Mouse (Mus musculus): Measurements from ENCODE around the gene Derl3.
A peak's percentile ranks its signal among the peaks of the same experiment; 100 is the strongest.
"Not testable (repeated sequence)": the region's sequence is repeated elsewhere in the genome, so short reads cannot be mapped to it uniquely, and the experiment has no call there.

Gene Derl3

DNA sequence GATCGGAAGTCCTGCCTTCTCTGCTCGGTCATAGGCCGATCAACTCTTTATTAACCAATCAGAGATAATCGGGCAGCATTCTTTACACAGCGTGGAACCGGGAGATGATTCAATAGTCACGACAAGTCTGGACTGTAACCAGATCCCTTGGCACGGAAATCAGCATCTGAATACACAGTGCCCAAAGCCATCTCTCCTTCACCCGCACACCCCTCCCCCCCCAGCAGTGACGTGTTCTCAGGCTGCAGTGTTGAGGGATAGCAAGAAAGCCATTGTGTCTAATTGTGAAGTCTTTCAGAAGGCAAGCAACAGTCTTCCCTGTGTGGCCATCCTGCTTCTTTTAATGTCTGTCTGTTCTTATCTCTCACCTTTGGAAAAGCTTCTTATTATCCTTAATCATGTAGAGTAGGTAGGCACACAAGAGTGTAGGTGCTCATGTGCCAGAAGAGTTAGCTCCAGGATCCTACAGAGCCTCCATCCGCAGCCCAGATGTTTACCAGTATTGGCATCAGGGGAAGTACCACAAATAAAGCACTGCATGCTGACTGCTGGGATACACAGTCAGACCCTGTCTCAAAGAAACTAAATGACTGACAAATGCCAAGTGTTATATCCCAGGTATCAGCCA lies 20.2 kb upstream of the Derl3 start:
- DNase-seq (ENCODE audit: extremely low spot score), result peak; percentile 89

DNA sequence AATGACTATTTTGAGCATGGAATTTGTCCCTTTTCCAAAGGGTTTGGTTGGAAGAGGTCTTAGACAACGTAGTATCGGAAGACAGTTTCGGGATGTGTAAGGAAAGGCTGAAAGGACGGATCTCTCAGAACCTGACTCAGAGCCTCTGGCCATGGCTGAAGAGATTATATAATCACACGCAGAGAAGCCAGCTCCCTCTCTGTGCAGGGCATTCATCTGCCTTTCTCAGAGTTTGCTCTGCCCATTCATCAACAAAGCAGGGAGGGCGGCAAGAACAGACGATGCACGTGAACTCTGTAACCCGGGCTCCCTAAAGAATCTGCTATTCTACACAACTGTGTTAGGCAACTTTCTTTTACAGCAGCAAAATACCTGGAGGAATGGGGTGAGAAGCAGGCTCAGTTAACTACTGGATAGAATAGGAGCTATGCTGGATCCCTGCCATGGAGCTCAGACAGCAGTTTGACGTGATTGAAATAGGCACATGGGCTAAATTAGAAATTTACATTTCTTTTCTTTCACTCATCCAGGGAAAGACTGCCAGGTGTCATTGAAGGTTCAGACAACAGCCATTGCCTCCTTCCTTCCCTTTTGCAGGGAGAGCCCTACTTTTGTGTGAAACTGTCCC lies 19.6 kb upstream of the Derl3 start:
- no peak for DNase-seq (ENCODE audit: extremely low spot score)

DNA sequence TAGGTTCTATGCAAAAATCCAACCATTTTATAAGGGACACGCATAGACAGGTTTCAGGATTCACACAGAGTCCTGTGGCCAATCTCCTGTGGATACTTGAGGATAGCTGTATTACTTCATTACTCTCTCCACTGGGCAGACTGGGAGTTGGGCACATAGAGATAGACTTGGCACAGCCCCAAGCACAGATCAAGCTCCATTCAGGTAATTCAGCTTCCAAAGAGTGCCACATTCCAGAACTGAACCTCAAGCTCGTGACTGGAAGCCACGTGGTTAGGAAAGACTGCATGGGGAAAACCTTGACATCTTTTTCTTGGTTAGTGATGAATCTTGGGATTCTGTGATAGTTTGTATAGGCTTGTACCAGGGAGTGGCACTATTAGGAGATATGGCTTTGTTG lies 14.4 kb upstream of the Derl3 start:
- no peak for DNase-seq (ENCODE audit: extremely low spot score)

DNA sequence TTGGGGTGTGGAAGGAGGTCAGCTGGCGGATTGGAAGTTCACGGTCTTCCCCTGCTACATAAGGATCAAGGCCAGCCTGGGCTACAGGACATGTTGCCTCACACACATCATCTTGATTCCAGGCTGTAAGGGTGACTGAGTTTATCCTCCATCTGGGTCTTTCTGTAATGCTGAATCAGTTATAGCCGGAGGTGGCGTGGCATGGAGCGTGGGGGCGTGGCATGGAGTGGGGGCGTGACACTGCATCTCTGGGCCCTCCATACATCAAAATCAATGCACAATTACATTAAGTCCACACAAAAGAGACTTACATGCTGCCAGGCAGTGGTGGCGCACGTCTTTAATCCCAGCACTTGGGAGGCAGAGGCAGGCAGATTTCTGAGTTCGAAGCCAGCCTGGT lies 12.9 kb upstream of the Derl3 start:
- DNase-seq (ENCODE audit: extremely low spot score), result no peak

DNA sequence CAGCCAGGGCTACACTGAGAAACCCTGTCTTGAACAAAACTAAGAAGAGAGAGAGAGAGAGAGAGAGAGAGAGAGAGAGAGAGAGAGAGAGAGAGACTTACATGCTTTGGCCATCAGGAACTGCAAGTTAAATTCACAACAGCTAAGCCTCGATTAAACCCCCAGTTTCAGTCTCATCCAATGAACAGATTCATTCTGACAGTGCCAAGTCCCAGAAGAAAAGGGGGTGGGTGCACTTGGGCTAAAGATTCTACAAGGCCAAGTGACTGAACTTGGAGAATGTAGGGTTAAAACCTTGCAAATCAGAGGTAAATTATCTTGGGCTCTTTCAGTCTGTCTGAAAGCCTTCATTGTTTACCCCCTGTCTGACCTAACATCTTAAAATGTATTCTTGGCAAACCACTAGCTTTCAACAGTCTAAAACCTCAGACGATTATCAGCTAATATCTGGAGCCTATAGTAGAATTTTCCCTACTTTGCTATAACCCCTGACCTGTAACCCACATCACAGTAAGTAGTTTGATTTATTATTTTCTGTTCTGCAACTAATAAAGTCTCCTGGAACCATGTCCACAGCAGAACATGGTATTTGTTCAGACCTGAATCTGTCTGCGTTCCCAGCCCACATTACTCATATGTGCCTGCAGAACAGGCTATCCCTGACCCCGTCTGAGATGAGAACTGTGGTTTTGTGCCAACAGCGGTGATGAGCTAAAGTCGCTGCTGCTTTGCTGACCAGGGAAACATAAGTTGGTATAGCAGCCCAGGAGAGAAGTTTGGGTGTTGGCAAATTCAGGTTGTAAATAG lies 12.2 kb upstream of the Derl3 start:
- DNase-seq (ENCODE audit: extremely low spot score), result no peak

DNA sequence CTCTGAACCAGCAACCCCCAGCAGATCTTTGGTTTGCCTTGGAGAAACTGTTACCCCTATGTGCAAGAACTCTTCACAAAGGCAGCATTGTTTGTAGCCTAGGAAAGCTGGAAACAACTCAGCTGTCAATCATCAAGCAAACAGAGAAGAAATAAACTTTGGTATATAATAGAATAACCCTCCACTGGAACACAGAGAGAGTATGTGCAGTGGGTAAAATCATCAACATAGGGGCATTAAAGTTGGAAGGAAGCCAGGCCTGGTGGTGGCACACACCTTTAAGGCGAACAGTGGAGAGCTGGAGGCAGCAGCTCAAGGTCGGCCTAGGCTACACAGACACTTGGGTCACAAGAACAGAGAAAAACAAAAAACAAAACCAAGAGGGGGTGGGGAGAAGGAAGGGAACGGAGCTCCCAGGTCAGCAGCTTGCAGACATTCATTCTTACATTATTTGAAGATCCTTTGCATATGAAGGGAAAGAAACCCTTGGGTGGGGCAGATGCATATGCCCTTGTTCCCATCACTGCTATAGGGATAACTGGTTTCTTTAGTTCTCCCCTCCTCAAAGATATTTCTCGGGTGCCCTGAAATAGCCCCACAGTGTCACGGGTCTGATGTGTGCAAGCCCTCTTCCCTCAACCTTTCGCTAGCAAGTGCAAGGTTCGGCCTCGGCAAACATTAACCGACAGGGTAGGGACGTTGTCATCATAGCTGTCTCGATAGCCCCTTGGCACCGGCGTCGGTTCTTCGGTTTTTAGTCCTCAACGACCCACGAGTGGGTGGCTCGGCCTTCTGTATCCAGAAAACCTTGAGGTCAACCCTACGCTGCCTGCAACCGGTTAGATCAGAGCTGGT lies 11.4 kb upstream of the Derl3 start:
- DNase-seq (ENCODE audit: extremely low spot score), result no peak

DNA sequence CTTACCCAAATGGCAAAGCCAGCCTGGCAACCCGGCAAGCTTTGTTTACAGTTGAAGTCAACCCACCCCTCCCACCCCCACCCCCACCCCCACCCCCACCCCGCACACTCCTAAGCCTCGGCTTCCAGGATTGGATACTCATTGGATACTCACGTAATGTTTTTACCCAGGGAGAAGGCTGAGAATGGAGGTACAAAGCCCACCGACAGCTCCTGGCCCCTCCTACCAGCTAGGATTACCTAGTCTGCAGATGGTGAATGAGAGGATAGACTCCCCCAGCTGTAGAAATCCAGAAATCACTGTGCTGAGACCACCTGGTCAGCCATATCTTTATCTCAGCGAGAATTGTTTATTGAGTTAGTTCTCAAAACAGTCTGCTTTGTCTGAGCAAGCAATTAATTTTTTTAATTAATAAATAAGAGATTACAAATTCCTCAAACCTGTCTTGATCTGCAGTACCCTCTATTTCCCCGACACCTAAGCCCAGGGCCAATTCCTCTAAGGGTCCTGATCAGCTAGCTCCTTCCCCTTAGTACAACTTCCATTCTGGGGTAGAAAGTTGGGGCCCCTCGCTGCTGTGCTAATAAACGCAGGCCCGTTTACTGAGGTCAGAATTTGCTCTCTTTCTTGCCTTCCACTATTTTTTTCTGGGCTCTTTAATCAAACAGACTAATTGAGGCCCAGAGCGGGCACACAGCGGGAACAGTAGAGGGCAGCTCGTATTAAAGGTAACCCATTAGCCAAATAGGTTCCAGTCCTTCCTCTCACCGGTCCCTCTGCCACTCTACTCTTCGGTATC lies 10.6 kb upstream of the Derl3 start:
- no peak for DNase-seq (ENCODE audit: extremely low spot score)

DNA sequence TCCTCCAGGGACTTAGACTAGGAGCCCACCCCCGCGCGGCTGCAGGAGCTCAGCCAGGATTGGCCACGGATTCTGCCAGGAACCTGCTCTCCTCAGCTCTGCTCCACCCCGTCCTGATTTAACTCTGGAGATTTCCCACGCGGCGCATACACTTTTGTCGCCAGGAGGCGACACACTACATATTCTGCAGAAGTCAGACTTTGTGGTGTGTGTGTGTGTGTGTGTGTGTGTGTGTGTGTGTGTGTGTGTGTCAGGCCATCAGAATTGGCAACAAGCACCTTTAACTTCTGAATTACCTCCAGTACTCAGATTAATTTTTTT lies 10.0 kb upstream of the Derl3 start:
- peak; percentile 80 for DNase-seq (ENCODE audit: extremely low spot score)

DNA sequence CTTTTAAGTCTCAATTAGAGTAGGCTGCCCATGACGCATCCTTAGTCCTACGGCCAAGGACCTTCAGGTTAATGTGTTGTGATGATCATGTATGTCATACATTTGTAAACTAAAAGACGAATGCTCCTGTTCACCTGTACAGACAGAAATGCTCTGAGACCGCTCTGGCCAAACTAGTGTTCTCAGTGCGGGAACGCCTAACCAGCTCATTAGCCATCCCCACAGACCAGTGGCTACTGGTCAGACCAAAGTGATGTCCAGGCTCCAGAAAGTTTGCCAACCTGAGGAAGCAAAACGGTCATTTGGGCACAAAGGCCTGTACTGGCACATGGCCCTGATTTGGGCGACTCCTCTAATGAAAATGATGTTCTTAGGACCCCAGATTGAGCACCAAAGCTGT lies 8.5 kb upstream of the Derl3 start:
- DNase-seq (ENCODE audit: extremely low spot score), result no peak

DNA sequence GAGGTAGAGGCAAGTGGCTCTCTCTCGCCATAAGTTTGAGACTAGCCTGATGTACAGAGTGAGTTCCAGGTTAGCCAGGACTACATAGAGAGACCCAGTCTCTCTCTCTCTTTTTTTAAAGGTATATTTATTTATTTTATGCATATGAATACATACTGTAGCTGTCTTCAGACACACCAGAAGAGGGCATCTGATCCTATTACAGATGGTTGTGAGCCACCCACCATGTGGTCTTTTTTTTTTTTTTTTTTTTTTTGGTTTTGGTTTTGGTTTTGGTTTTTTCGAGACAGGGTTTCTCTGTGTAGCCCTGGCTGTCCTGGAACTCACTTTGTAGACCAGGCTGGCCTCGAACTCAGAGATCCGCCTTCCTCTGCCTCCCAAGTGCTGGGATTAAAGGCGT lies 5.7 kb upstream of the Derl3 start:
- DNase-seq (ENCODE audit: extremely low spot score), result not testable (repeated sequence)

DNA sequence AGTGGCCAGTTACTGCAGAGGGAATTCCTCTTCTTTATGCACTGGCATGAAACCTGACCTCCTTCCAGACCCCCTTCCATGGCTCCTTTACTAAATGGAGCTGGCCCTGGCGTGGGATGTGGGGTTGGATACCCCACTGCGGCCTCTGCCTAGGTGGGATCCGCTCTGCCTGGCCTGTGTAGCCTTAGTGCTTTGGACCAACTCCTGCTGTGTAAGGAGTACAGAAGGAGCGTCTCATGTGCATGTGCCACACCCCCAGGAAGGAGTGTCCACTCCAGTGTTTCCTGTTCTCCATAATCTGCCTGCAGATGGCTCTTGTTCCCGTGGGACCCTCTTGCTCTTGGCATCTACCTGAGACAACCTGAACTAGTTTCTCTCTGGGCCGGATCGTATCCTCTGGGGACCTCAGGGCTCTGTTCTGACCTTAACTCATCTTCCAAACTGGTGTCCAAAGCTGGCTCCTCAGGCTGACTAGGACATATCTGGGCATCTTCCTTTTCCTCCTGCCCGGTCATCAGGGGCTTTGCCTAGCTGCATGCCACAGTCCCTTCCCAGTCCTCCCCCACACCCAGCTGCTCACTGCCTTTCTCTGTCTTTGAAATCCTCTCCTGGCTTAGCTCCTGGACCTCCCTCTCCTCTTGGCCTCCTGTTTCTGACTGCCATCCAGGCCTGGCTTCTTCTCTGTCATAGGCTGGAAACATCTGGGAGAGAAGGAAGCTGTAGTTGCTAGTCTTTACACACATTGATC lies 3.6 kb upstream of the Derl3 start:
- DNase-seq (ENCODE audit: extremely low spot score), result peak; percentile 32

DNA sequence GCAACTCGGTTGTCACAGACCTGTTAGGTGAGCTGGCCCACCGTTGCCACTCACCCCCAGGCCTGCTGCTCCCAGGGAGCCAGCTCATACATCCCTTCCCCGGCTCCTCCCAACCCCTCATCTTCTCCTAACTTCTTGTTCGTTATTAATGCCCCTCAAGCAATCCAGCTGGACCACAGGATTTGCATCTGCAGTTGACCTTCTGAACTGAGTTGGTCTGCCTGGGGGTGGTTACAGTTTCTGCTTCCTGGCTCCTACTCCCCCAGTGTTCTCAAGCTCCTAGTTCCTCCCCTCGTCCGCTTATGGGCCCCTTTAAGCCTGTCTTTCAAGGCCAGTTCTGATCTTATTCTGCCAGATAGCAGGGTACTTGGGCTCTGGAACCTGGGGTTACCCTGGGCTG lies 1.4 kb downstream of the Derl3 start:
- no peak for DNase-seq (ENCODE audit: extremely low spot score)

DNA sequence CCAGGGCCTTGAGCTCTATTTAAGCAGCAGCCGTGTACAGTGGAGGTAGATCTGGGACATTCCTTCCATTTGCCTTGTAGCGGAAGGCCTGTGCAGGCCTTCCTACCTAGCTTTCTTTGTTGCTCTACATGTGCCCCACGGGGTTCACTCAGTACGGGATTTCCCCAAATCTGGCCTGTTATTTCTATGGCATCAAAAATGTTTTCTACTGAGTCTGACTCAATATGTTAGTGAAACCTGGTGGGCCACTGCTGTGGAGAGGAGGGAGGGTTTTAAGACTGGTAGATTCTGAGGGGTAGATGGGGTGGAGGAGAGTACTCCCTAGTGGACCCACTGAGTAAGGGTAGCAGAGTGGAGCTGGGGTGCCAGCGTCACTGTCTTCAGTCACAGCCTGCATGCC lies 2.5 kb downstream of the Derl3 start:
- no peak for DNase-seq (ENCODE audit: extremely low spot score)

DNA sequence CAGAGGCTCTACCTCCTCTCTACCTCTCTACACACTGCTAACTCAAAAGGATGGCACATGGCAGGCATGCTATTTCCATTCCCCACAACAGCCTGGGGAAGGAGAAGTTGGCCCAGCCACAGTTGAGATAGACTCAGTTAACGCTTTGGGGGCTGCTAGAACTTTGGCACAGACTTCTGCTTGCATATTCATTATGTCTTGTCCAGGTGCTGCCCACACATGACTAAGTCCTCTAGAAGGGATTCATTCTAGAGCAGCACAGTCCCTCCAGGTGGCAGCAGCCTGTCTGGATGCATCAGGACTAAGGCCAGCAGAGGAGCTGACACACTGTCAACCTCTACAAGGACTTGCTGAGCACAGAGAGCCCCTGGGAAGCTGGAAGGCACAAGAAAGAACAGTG lies 3.0 kb downstream of the Derl3 start:
- no peak for DNase-seq (ENCODE audit: extremely low spot score)

DNA sequence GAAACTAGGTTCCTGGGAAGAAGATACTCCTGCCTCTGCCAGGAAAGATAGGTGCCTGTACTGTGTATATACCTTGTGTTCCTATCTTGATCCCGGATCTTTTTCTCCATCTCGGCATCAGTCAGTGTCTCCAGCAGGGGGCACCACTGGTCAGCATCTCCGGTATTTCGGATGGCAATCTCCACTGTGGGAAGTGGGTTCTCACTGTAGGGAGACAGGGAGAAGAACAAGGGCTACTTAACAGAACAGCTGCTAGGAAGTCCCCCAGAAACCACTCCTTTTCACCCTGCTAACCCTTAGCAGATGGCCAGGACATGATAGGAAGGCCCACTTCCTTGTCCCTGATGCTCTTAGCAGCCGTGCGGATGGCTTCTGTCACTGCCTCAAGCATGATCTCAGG lies 4.2 kb downstream of the Derl3 start:
- DNase-seq (ENCODE audit: extremely low spot score), result peak; percentile 58

DNA sequence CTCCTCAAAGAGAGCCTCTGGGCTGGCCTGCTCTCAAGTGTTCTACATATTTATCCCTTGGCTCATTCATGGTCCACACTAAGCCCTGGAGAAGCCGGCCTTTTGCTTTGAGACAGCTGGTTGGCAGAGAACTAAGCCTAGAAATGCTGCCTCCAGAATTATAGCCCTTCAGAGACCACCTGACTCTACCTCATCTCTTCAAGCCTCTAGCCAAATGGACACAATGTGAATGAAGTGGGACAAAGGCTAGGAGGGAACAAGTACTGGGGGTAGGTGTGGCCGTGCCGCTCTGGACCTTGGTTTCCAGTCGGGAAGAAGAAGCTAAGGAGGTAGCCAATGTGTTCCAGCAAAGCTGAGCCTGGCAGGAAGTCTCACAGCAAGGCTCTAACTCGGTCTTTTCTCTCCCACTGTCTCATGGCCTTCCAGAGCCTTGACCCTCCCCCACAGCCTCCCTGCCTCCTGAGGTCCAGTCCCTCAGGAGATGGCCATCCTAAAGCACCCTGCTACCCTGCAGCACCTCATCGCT lies 4.9 kb downstream of the Derl3 start:
- no peak for DNase-seq (ENCODE audit: extremely low spot score)

DNA sequence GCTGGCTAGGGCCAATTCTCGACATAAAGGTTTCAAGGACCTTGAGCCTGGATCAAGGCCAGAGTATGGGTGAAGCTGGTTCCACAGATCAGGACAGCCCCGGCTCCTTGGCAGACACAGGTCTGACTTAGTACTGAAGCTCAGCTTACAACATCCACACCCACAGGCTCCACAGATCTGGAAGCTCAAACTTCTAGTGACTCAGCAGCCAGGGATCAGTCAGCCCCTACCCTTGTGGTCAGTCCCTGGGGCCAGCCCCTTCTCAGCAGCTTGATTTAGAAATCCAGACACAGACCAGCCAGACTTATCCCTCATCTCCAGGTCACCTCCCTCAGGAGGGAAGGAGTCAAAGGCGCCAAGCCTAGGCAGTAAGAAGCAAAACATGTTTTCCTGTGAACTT lies 5.6 kb downstream of the Derl3 start:
- DNase-seq (ENCODE audit: extremely low spot score), result no peak

DNA sequence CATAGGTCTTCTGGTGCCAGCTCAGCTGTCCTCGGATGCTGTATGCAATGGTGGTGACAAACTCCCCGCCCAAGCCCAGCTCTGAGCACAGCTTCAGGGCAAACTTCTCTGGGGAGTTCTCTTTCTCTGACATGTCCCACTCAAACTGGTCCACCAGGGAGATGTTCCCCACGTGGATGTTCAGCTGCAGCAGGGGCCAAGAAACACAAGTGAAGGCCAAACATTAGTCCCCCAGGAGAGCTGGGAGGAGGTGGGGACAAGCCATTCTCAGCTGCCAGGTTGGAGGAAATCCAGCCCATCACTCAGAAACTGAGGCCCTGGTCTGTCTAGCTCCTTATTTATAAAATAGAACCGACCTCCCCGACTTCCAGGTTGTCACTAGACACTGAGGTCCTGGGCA lies 11.2 kb downstream of the Derl3 start:
- no peak for DNase-seq (ENCODE audit: extremely low spot score)

DNA sequence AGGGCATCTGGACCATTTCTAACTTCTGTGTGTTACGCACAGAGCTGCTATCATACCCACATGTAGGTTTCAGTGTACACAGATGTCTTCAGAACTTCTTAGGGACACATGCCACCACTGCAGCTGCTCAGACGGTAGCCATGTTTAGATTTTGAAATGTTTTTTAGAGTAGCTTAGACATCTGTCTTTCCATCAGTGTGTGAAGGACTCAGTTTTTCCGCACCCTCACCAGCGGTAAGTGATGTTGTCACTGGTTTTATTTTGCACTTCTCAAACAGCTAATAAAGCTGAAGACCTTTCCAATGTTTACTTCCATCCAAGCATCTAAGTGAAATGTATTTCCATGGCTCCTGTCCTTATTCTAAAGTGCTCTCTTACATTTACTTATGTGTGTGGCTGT lies 13.7 kb downstream of the Derl3 start:
- no peak for DNase-seq (ENCODE audit: extremely low spot score)

DNA sequence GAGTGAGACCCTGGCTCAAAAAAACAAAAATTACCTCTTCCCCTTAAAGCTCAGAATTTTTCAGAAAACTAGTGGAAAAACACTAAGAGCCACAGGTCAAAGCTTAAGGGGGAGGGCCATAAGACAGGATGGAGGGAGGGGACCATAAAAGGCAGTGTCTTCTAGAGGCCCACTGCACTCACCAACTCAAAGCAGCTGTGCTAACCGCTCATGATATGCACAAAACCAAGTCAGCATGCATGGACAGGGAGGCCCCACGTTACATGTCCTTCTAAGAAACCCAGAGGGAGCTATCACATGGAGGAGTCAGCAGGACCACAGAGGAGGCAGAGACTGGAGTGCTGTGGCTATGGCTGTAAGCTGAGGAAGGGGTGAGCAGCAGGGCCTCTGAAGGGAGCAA lies 17.5 kb downstream of the Derl3 start:
- DNase-seq (ENCODE audit: extremely low spot score), result no peak

All from embryo, embryonic 9.5 days (tissue).